Mouse (Mus musculus) erythroblast, embryonic 14.5 days (primary cell): ENCODE measurements around the gene Pjvk.

ENCODE experiments used
- GATA1 ChIP-seq: IDR thresholded peaks from 2 replicates; pipeline ENCODE4 v1.6.1; 2012; ENCODE audit warnings: low read length, inconsistent platforms, mixed read lengths
- TAL1 ChIP-seq: IDR thresholded peaks from 3 replicates; pipeline ENCODE4 v1.6.1; 2012; ENCODE audit warnings: low read length, inconsistent platforms, mixed read lengths

DNA sequence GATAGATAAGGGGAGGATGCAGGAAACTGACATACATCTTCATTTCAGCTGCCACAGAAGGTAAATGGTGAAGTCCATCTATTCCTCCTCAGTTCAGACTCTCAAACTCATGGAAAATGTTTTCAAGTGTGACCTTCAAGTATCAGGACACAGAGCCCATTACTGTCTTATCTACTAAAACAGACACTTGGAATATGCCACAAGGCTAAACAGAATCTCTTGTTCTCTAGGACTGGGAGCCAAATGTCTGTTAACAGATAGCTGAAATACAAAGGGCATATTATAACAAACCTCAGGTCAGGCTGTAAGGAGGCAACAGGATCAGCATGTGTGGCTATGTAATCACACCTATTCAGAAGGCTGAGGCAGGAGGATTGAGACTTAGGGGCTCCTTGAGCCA lies 4.5 kb upstream of the Pjvk start:
- TF ChIP-seq GATA1 (no peak), TAL1 (no peak)
